Mouse (Mus musculus) stomach, embryonic 16.5 days (tissue): ENCODE measurements around the gene Gm10972. TPM values are rescaled to one million over a fixed set of nuclear protein-coding genes. Genes with fewer than 3 reads are reported as not detected.
"Not testable (repeated sequence)": the region's sequence is repeated elsewhere in the genome, so short reads cannot be mapped to it uniquely, and the experiment has no call there.

Experiments used
- ATAC-seq: fragments of 200-750 bp; cut with Nextera tagmentation; 2 replicates; pipeline ENCODE4 v1.8.0; 2017; ENCODE audit warnings: moderate number of reproducible peaks, moderate TSS enrichment; ENCODE audit not compliant: insufficient read depth, low FRiP score
- H3K27ac ChIP-seq: fragments of 300-500 bp; sonication (generic); 2 replicates; pipeline ENCODE4 v1.5.1; 2014; ENCODE audit warnings: low read length
- H3K27me3 ChIP-seq: fragments of 300-500 bp; sonication (generic); 2 replicates; pipeline ENCODE4 v1.6.1; 2014; ENCODE audit warnings: low read length, control low read depth, mixed read lengths; ENCODE audit not compliant: control insufficient read depth, insufficient read depth
- H3K36me3 ChIP-seq: fragments of 300-500 bp; sonication (generic); 2 replicates; pipeline ENCODE4 v1.6.1; 2014; ENCODE audit warnings: low read length; ENCODE audit not compliant: control insufficient read depth, insufficient read depth
- H3K4me1 ChIP-seq: fragments of 300-500 bp; sonication (generic); 2 replicates; pipeline ENCODE4 v1.6.1; 2014; ENCODE audit warnings: low read length, control low read depth, mixed read lengths; ENCODE audit not compliant: control insufficient read depth, insufficient read depth
- H3K4me2 ChIP-seq: fragments of 300-500 bp; sonication (generic); 2 replicates; pipeline ENCODE4 v1.6.1; 2014; ENCODE audit warnings: low read depth, low read length, mixed read lengths
- H3K4me3 ChIP-seq: fragments of 300-500 bp; sonication (generic); replicated peaks from 2 replicates; pipeline ENCODE4 v1.5.1; 2014; ENCODE audit warnings: mild to moderate bottlenecking, low read length
- H3K9ac ChIP-seq: fragments of 300-500 bp; sonication (generic); 2 replicates; pipeline ENCODE4 v1.6.1; 2014; ENCODE audit warnings: low read length
- H3K9me3 ChIP-seq: fragments of 300-500 bp; sonication (generic); replicated peaks from 2 replicates; pipeline ENCODE4 v1.6.1; 2016; ENCODE audit warnings: low read length, control low read depth; ENCODE audit not compliant: control insufficient read depth
- WGBS: fragments of 180-500 bp; shearing (Covaris S2); extraction: QIAGEN DNeasy Blood & Tissue Kit; methylation state at CpG from one replicate; pipeline ENCODE4 v1.1.7; 2014; 5-methylcytosine and 5-hydroxymethylcytosine counted together
- polyA plus RNA-seq: library from polyadenylated mRNA; unstranded; fragments of >200 nt; fragmentation: Nextera tagmentation; extraction: Ambion mirVana; gene quantifications from 2 replicates; pipeline ENCODE4 v1.2.1, GENCODE M21; 2015

The Gm10972 gene
- polyA plus RNA-seq, result not detected in 2 replicates

DNA sequence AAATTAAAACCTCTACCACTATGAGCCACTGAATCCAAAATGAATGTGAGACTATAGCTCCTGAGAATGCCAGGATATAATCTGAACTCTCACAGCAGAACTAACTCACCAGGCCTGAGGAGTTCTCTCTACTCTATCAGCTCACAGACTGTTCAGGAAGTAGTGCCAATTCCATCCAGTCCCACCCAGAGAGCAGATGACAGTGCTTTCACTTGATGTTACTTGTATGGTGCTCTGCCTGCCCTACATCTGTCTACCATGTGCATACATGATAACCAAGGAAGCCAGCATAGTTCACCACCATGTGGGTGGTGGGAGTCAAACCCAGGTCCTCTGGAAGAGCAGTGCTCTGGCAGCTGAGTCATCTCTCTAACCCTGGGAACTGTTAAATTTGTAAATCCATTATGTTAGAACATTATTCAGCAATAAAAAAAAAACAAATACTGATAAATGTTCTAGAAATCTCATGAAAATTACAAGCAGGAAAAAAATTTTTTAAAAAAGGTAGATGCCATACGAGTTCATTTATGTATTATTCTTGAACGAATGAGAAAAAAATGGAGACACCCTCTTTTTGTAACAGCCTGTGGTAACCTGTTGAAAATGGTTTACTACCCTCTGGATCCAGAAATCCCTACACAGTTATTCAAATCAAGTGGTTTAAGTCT, at the start of gene Gm10972:
Gene Gm10972, plus strand, starts transcription at position 618 of the 668 bp plus-strand sequence.
- H3K4me2 ChIP-seq, H3K4me3 ChIP-seq, H3K9me3 ChIP-seq, H3K27ac ChIP-seq, H3K9ac ChIP-seq, H3K4me1 ChIP-seq, H3K36me3 ChIP-seq, ATAC-seq, H3K27me3 ChIP-seq: not testable (repeated sequence)
- 64% methylated on average over 2 of the region's 2 CpGs for WGBS

DNA sequence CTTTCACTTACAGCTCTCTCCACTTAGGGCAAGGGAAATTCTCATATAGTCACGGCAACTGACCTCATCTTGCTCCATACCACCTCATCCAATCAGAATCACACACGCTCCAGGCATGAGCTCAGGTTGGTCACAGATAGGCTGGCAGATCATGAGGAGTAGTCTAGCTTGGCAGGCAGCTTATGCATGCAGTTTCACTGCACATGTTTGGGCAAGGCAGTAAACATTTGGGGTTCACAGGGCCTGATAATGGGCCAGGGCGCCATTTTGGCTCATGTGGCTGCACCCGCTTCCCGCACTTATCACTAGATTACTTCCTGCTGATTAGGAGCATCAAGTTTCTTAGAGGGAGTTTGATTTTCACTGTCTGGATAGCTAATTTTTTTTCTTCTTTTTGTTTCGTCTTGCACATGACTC, 47.0 kb upstream of the Gm10972 start:
- Histone ChIP-seq H3K9ac (no peak overlapping the region), H3K27me3 (no peaks in the 10 kb centered on the region), H3K4me2 (no peak overlapping the region), H3K9me3 (no peaks in the 10 kb centered on the region), H3K36me3 (no peaks in the 10 kb centered on the region), H3K27ac (no peak overlapping the region), H3K4me3 (no peak overlapping the region), H3K4me1 (no peaks in the 10 kb centered on the region)
- ATAC-seq, result no peak
- WGBS, result 85% methylated on average over 6 of the region's 6 CpGs

DNA sequence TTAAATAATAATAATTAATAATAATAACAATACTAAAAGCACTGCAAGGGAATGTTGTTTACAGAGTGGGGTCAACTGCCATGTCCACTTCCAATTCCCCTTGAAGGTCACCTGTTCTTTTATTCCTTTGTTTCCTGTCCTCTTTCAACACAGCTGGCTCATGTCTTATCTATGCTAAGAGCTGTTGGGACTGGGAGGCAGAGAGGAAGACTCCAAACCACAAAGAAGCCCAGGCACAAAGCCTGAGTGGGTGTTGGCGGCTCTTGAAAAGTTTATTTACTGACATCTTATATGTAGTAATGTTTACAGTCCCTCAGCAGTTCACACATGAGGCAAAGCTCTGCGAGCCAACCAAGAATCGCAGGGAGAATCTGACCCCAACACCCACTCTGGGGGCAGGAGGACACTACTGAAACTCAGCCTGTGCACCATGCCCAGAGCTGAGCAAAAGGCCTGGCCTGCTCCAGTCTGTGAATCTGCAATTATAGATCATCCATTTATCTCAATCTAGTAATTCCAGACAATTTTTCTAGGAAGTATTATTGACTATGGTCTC, 45.6 kb upstream of the Gm10972 start:
- Histone ChIP-seq H3K9ac (no peak overlapping the region), H3K4me3 (no peak overlapping the region), H3K9me3 (no peaks in the 10 kb centered on the region), H3K27me3 (no peaks in the 10 kb centered on the region), H3K36me3 (no peaks in the 10 kb centered on the region), H3K4me2 (no peak overlapping the region), H3K4me1 (no peaks in the 10 kb centered on the region), H3K27ac (no peak overlapping the region)
- 25% methylated on average over 3 of the region's 3 CpGs for WGBS
- no peak for ATAC-seq

DNA sequence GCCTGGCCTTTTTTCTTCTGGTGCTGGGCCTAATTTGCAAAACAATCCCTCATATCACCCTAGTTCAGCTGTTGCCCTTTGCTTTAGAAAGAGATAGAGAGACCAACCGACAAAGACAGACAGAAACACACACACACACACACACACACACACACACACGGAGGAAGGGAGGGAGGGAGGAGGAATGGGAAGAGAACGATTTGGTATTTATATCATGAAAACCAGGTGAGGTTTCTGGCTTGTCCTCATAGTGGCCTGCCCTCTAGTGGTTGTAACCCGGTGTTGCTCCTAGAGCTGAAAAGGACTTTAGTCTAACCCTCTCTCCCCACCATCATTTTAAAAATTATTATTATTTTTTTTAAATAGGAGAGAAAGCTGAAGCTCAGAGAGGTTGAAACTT, 41.0 kb upstream of the Gm10972 start:
- Histone ChIP-seq H3K9me3 (no peaks in the 10 kb centered on the region), H3K4me1 (no peaks in the 10 kb centered on the region), H3K27me3 (no peaks in the 10 kb centered on the region), H3K4me3 (no peak overlapping the region), H3K9ac (no peak overlapping the region), H3K36me3 (no peaks in the 10 kb centered on the region), H3K4me2 (no peak overlapping the region), H3K27ac (no peak overlapping the region)
- WGBS, result 0% methylated on average over 4 of the region's 4 CpGs
- no peak for ATAC-seq

DNA sequence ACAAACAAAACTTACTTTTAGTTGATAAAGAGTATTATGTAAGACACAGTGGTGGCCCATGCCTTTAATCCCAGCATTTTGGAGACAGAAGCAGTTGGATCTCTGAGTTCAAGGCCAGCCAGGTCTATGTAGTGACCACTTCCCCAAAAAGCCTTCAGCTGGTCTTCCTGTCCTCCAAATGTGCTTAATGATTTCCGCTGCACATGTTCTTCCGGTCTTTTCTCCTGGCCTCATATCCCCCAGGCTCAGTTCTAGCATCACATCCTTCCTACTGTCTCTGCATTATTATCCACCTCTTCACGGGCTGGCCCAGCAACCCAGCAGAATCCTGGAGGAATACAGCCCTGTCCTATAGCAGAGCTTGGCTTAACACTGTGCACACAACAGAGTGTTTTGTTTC, 33.3 kb upstream of the Gm10972 start:
- Histone ChIP-seq H3K4me2 (no peak overlapping the region), H3K27ac (no peak overlapping the region), H3K9ac (no peak overlapping the region), H3K4me1 (0 out of 2 replicates have a peak, but pooled peaks cover 3% of the 10 kb centered on the region), H3K36me3 (no peaks in the 10 kb centered on the region), H3K27me3 (no peaks in the 10 kb centered on the region), H3K9me3 (no peaks in the 10 kb centered on the region), H3K4me3 (no peak overlapping the region)
- no peak for ATAC-seq
- WGBS, result 93% methylated on average over 3 of the region's 3 CpGs

DNA sequence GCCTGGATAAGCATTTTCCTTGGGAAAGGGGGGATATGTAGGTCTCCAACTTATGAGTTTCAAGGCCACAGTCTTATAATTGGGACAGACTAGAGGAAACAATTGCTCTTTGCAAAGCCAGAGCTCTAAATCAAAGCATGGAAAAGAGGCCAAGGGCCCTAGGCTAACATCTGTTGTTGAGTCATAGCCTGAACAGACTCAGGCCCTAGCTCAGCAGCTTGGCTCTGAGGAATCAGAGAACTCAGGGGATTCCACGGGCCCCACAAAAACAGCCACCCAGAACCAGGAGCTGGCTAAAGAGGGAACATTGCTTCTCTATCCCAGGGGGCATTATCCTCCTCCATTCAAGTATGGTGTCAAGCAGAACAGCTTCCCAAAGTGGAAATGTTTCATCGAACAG, 32.3 kb upstream of the Gm10972 start:
- Histone ChIP-seq H3K27me3 (no peaks in the 10 kb centered on the region), H3K4me2 (no peak overlapping the region), H3K36me3 (no peaks in the 10 kb centered on the region), H3K4me3 (no peak overlapping the region), H3K27ac (peak overlapping the region; percentile 65), H3K9ac (no peak overlapping the region), H3K9me3 (no peaks in the 10 kb centered on the region), H3K4me1 (0 out of 2 replicates have a peak, but pooled peaks cover 3% of the 10 kb centered on the region)
- 70% methylated on average over 2 of the region's 2 CpGs for WGBS
- ATAC-seq, result no peak

DNA sequence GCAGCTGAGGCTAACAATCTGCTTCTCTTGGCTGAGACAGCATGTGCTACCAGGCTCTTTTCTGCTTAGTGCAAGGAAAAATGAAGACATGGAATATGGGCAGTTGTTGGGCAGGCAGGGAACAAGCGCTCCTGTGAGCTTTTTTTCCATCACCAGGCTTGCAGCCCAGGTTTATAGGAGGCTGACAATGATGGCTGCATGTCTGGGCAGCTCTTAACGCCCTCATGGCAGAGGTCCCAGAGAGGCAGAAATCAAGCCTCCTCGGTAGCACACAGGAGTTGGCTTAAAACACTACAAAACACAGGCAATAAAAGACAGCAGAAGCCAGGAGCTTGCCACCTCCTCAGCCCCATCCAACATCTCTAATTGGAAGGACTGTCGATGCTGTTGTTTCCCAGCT, 31.6 kb upstream of the Gm10972 start:
- H3K4me2 ChIP-seq, result no peak overlapping the region
- no peaks in the 10 kb centered on the region for H3K9me3 ChIP-seq
- no peak overlapping the region for H3K9ac ChIP-seq
- no peaks in the 10 kb centered on the region for H3K36me3 ChIP-seq
- peak overlapping the region; percentile 65; the same call in 1 of the 2 replicates for H3K27ac ChIP-seq
- H3K27me3 ChIP-seq, result no peaks in the 10 kb centered on the region
- H3K4me3 ChIP-seq, result no peak overlapping the region
- 0 out of 2 replicates have a peak, but pooled peaks cover 3% of the 10 kb centered on the region for H3K4me1 ChIP-seq
- ATAC-seq, result no peak
- WGBS, result 55% methylated on average over 4 of the region's 4 CpGs

DNA sequence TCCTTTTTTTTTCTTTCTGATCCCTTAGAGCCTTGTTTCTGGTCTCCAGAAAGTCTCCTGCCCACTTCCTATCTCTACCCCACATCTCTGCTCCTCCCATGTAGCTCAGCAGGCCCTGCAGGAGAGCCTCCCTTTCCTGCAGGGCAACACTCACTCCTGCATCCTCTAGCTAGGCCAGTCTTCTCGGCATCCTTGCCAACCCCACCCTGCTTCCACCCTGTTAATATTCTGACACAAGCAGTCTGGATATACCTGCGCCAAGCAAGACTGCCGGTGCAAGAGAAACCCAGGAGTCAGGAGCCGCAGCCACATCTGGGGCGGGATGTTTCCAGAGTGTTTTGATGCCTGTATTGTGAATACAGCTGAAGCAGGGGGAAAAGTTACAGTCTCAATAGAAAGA, 31.1 kb upstream of the Gm10972 start:
- 70% methylated on average over 5 of the region's 5 CpGs for WGBS
- no peaks in the 10 kb centered on the region for H3K9me3 ChIP-seq
- no peaks in the 10 kb centered on the region for H3K27me3 ChIP-seq
- H3K4me3 ChIP-seq, result no peak overlapping the region
- 0 out of 2 replicates have a peak overlapping the region, but pooled peaks have one; percentile 50 for H3K27ac ChIP-seq
- no peak overlapping the region for H3K9ac ChIP-seq
- no peak for ATAC-seq
- no peak overlapping the region for H3K4me2 ChIP-seq
- 0 out of 2 replicates have a peak, but pooled peaks cover 3% of the 10 kb centered on the region for H3K4me1 ChIP-seq
- no peaks in the 10 kb centered on the region for H3K36me3 ChIP-seq

DNA sequence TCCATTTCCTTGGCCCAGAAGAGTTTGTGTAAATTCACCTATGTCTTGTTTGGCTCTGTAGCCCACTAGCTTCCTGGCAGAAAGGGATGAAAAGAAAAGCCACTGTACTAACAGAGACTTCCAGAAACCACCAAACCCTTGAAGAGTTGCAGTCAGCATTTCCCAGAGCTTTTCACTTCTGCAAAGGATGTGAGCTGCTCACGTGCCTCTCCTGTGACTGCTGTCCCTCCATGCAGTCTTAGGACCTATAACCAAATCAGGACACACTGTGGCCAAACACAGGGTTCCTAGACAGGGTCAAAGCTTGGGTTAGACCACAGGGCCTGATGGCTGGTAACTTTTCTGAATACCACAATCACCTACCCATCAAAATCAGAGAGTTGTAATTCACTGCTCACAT, 30.6 kb upstream of the Gm10972 start:
- 0 out of 2 replicates have a peak overlapping the region, but pooled peaks have one; percentile 50 for H3K27ac ChIP-seq
- WGBS, result 77% methylated on average over 1 of the region's 1 CpGs
- H3K36me3 ChIP-seq, result no peaks in the 10 kb centered on the region
- no peak overlapping the region for H3K9ac ChIP-seq
- H3K4me3 ChIP-seq, result no peak overlapping the region
- no peak for ATAC-seq
- no peaks in the 10 kb centered on the region for H3K27me3 ChIP-seq
- H3K4me2 ChIP-seq, result no peak overlapping the region
- no peaks in the 10 kb centered on the region for H3K9me3 ChIP-seq
- 0 out of 2 replicates have a peak, but pooled peaks cover 3% of the 10 kb centered on the region for H3K4me1 ChIP-seq
